In genomic region chr14:24251326-24251725, GRCm38 (mm10) we compare ENCODE assay signal across 30 mouse cellular contexts. TPM values are rescaled to one million over a fixed set of nuclear protein-coding genes. Genes with fewer than 3 reads are reported as not detected.
DNase-seq lines count a peak whose midpoint lies in the region; ATAC-seq lines count a peak whose summit lies in the region.
"Had no signal": no experiment of that assay in that cellular context is flagged by ENCODE, and none has a peak within 500 bp of the region (broad histone marks: within the 10 kb centered on the region; RNA-seq: fewer than 3 reads in every experiment).

No protein-coding gene starts in this region.

- peak; percentile 47 for DNase-seq in adrenal gland, postnatal 14 days
- no peak for DNase-seq in adrenal gland, postnatal 25 days
- DNase-seq in kidney, adult 9 months, result peak; percentile 50
- no peak for DNase-seq in kidney, adult 11 months
- DNase-seq in adipocyte (ENCODE audit: low spot score), result peak; percentile 68
- peak; percentile 79 for DNase-seq in fat pad, adult 2 months (ENCODE audit: extremely low read depth, low read depth, low spot score)
- DNase-seq: cerebellum, adult 11-12 months; cerebellum, adult 9-10 months; cerebellum, postnatal 14 days; gastrocnemius, postnatal 25 days; heart, adult 2 months; heart, postnatal 14 days; heart, postnatal 4 days had no signal

- no peak for ATAC-seq in CD4-positive, CD25-positive, alpha-beta regulatory T cell, adult 4 months
- ATAC-seq: activated CD4-positive, CD25-positive, alpha-beta regulatory T cell, adult 4 months; forebrain, embryonic 15.5 days; hindbrain, postnatal 0 days; inflammation-experienced regulatory T-cells, adult 6 months; intestine, embryonic 16.5 days had no signal

RNA-seq across cellular contexts. Expression of gene Dlg5, which starts 5.6 kb away (rescaled TPM):
- total RNA-seq in adrenal gland, postnatal 14 days (2021), result 35.9 and 50.1 TPM in 2 replicates
- total RNA-seq in adrenal gland, postnatal 25 days (2021), result 66.6 and 85.5 TPM in 2 replicates
- polyA plus RNA-seq in CD4-positive, CD25-positive, alpha-beta regulatory T cell, adult 4 months (2017; shearing (Covaris generic)), result under 1 TPM; 0.32 to 0.49 TPM
- total RNA-seq: granulocyte monocyte progenitor cell, adult 5-6 weeks had no signal

RNA-seq across cellular contexts. Expression of gene E330034G19Rik, which starts 41.7 kb away (rescaled TPM):
- total RNA-seq in adrenal gland, postnatal 14 days (2021), result not detected in 2 replicates
- not detected in 2 replicates for total RNA-seq in adrenal gland, postnatal 25 days (2021)
- polyA plus RNA-seq in CD4-positive, CD25-positive, alpha-beta regulatory T cell, adult 4 months (2017; shearing (Covaris generic)), result not detected
- total RNA-seq: ES-E14; gastrocnemius, adult 8-10 months; gastrocnemius, postnatal 25 days; granulocyte monocyte progenitor cell, adult 5-6 weeks; heart, adult 2 months; heart, postnatal 14 days; heart, postnatal 4 days; hindbrain, postnatal 0 days had no signal
- polyA plus RNA-seq: activated CD4-positive, CD25-positive, alpha-beta regulatory T cell, adult 4 months; C2C12; embryonic facial prominence, embryonic 12.5 days; forebrain, embryonic 12.5 days; forebrain, embryonic 15.5 days; heart, adult 2 months; heart, embryonic 10.5 days; heart, embryonic 13.5 days; heart, embryonic 16.5 days; hindbrain, embryonic 11.5 days; hindbrain, embryonic 14.5 days; inflammation-experienced regulatory T-cells, adult 6 months; intestine, embryonic 16.5 days had no signal

Comparison
In these comparisons a context has a peak if more than half of its experiments do, and no peak if none do; other contexts are left out.
1. DNase-seq: peak in adrenal gland, postnatal 14 days (single experiment), kidney, adult 9 months (single experiment), adipocyte (single experiment) and fat pad, adult 2 months (single experiment); none in adrenal gland, postnatal 25 days (single experiment) and kidney, adult 11 months (single experiment).